Mouse (Mus musculus): ENCODE measurements around the gene Olfr813. TPM values are rescaled to one million over a fixed set of nuclear protein-coding genes. Genes with fewer than 3 reads are reported as not detected.
A peak's percentile ranks its signal among the peaks of the same experiment; 100 is the strongest.
"Not testable (repeated sequence)": the region's sequence is repeated elsewhere in the genome, so short reads cannot be mapped to it uniquely, and the experiment has no call there.

The Olfr813 gene
- total RNA-seq (2015; ENCODE audit: low replicate concordance) (not detected in 2 replicates), total RNA-seq (2017; ENCODE audit: low replicate concordance) (not detected in 2 replicates)

GRCm38 (mm10) chr10:129855067-129855466, at the start of gene Olfr813:
Olfr813 (plus strand) TSS chr10:129855367.
- no peak for ATAC-seq (replicated peaks; ENCODE audit: low FRiP score, poor library complexity, severe bottlenecking)

GRCm38 (mm10) chr10:129845994-129846393, 9.2 kb upstream of the Olfr813 start, which contains the start of gene Olfr812:
Olfr812 (minus strand) TSS chr10:129846094.
- ATAC-seq (replicated peaks; ENCODE audit: low FRiP score, poor library complexity, severe bottlenecking), result no peak

GRCm38 (mm10) chr10:129847343-129847742, 7.8 kb upstream of the Olfr813 start:
- no peak for ATAC-seq (replicated peaks; ENCODE audit: low FRiP score, poor library complexity, severe bottlenecking)

GRCm38 (mm10) chr10:129879751-129880150, 24.6 kb downstream of the Olfr813 start, which contains the start of gene Olfr814:
Olfr814 (minus strand) TSS chr10:129879851.
- ATAC-seq (replicated peaks; ENCODE audit: low FRiP score, poor library complexity, severe bottlenecking), result 0 out of 2 replicates have a peak, but pooled peaks have one; percentile 34

GRCm38 (mm10) chr10:129885496-129885895, 30.3 kb downstream of the Olfr813 start:
- not testable (repeated sequence) for ATAC-seq (replicated peaks; ENCODE audit: low FRiP score, poor library complexity, severe bottlenecking)

GRCm38 (mm10) chr10:129885934-129886333, 30.8 kb downstream of the Olfr813 start:
- ATAC-seq (replicated peaks; ENCODE audit: low FRiP score, poor library complexity, severe bottlenecking), result no peak

- not testable (repeated sequence) for ATAC-seq (replicated peaks; ENCODE audit: low FRiP score, poor library complexity, severe bottlenecking)
These were observed 50.6 kb downstream of the Olfr813 start, which contains the start of gene Olfr815 for GRCm38 (mm10) chr10:129905767-129906166. Olfr815 (minus strand) TSS chr10:129905867.

Other genes with a start within 250 kb of the Olfr813 start
- not detected in 2 replicates for gene Olfr796, start 242.8 kb upstream of the Olfr813 start, total RNA-seq (2015; ENCODE audit: low replicate concordance)
- not detected in 2 replicates for gene Olfr796, start 242.8 kb upstream of the Olfr813 start, total RNA-seq (2017; ENCODE audit: low replicate concordance)
- gene Olfr798, start 227.4 kb upstream of the Olfr813 start, total RNA-seq (2015; ENCODE audit: low replicate concordance), result not detected in 2 replicates
- not detected in 2 replicates for gene Olfr798, start 227.4 kb upstream of the Olfr813 start, total RNA-seq (2017; ENCODE audit: low replicate concordance)
- gene Olfr799, start 217.9 kb upstream of the Olfr813 start, total RNA-seq (2015; ENCODE audit: low replicate concordance), result not detected in 2 replicates
- not detected in 2 replicates for gene Olfr799, start 217.9 kb upstream of the Olfr813 start, total RNA-seq (2017; ENCODE audit: low replicate concordance)
- not detected in 2 replicates for gene Olfr800, start 197.7 kb upstream of the Olfr813 start, total RNA-seq (2015; ENCODE audit: low replicate concordance)
- not detected in 2 replicates for gene Olfr800, start 197.7 kb upstream of the Olfr813 start, total RNA-seq (2017; ENCODE audit: low replicate concordance)
- not detected in 2 replicates for gene Olfr801, start 181.5 kb upstream of the Olfr813 start, total RNA-seq (2015; ENCODE audit: low replicate concordance)
- not detected in 2 replicates for gene Olfr801, start 181.5 kb upstream of the Olfr813 start, total RNA-seq (2017; ENCODE audit: low replicate concordance)
- gene Olfr802, start 167.2 kb upstream of the Olfr813 start, total RNA-seq (2015; ENCODE audit: low replicate concordance), result not detected in 2 replicates
- not detected in 2 replicates for gene Olfr802, start 167.2 kb upstream of the Olfr813 start, total RNA-seq (2017; ENCODE audit: low replicate concordance)
- gene Olfr803, start 161.1 kb upstream of the Olfr813 start, total RNA-seq (2015; ENCODE audit: low replicate concordance), result not detected in 2 replicates
- gene Olfr803, start 161.1 kb upstream of the Olfr813 start, total RNA-seq (2017; ENCODE audit: low replicate concordance), result not detected in 2 replicates
- gene Olfr804, start 152.2 kb upstream of the Olfr813 start, total RNA-seq (2015; ENCODE audit: low replicate concordance), result not detected in 2 replicates
- not detected in 2 replicates for gene Olfr804, start 152.2 kb upstream of the Olfr813 start, total RNA-seq (2017; ENCODE audit: low replicate concordance)
- not detected in 2 replicates for gene Olfr805, start 126.0 kb upstream of the Olfr813 start, total RNA-seq (2015; ENCODE audit: low replicate concordance)
- not detected in 2 replicates for gene Olfr805, start 126.0 kb upstream of the Olfr813 start, total RNA-seq (2017; ENCODE audit: low replicate concordance)
- gene Olfr806, start 113.4 kb upstream of the Olfr813 start, total RNA-seq (2015; ENCODE audit: low replicate concordance), result not detected in 2 replicates
- gene Olfr806, start 113.4 kb upstream of the Olfr813 start, total RNA-seq (2017; ENCODE audit: low replicate concordance), result not detected in 2 replicates
- not detected in 2 replicates for gene Olfr807, start 97.6 kb upstream of the Olfr813 start, total RNA-seq (2015; ENCODE audit: low replicate concordance)
- not detected in 2 replicates for gene Olfr807, start 97.6 kb upstream of the Olfr813 start, total RNA-seq (2017; ENCODE audit: low replicate concordance)
- gene Olfr808, start 89.9 kb upstream of the Olfr813 start, total RNA-seq (2015; ENCODE audit: low replicate concordance), result not detected in 2 replicates
- gene Olfr808, start 89.9 kb upstream of the Olfr813 start, total RNA-seq (2017; ENCODE audit: low replicate concordance), result not detected in 2 replicates
- not detected in 2 replicates for gene Olfr809, start 80.7 kb upstream of the Olfr813 start, total RNA-seq (2015; ENCODE audit: low replicate concordance)
- gene Olfr809, start 80.7 kb upstream of the Olfr813 start, total RNA-seq (2017; ENCODE audit: low replicate concordance), result not detected in 2 replicates
- gene Olfr810, start 60.5 kb upstream of the Olfr813 start, total RNA-seq (2015; ENCODE audit: low replicate concordance), result not detected in 2 replicates
- not detected in 2 replicates for gene Olfr810, start 60.5 kb upstream of the Olfr813 start, total RNA-seq (2017; ENCODE audit: low replicate concordance)
- gene Olfr811, start 51.0 kb upstream of the Olfr813 start, total RNA-seq (2015; ENCODE audit: low replicate concordance), result not detected in 2 replicates
- gene Olfr811, start 51.0 kb upstream of the Olfr813 start, total RNA-seq (2017; ENCODE audit: low replicate concordance), result not detected in 2 replicates
- gene Olfr812, start 9.3 kb upstream of the Olfr813 start, total RNA-seq (2015; ENCODE audit: low replicate concordance), result not detected in 2 replicates
- not detected in 2 replicates for gene Olfr812, start 9.3 kb upstream of the Olfr813 start, total RNA-seq (2017; ENCODE audit: low replicate concordance)
- gene Olfr814, start 24.5 kb downstream of the Olfr813 start, total RNA-seq (2015; ENCODE audit: low replicate concordance), result not detected in 2 replicates
- not detected in 2 replicates for gene Olfr814, start 24.5 kb downstream of the Olfr813 start, total RNA-seq (2017; ENCODE audit: low replicate concordance)
- not detected in 2 replicates for gene Olfr815, start 50.5 kb downstream of the Olfr813 start, total RNA-seq (2015; ENCODE audit: low replicate concordance)
- not detected in 2 replicates for gene Olfr815, start 50.5 kb downstream of the Olfr813 start, total RNA-seq (2017; ENCODE audit: low replicate concordance)
- gene Olfr816, start 60.2 kb downstream of the Olfr813 start, total RNA-seq (2015; ENCODE audit: low replicate concordance), result not detected in 2 replicates
- gene Olfr816, start 60.2 kb downstream of the Olfr813 start, total RNA-seq (2017; ENCODE audit: low replicate concordance), result not detected in 2 replicates
- not detected in 2 replicates for gene Olfr818, start 93.7 kb downstream of the Olfr813 start, total RNA-seq (2015; ENCODE audit: low replicate concordance)
- not detected in 2 replicates for gene Olfr818, start 93.7 kb downstream of the Olfr813 start, total RNA-seq (2017; ENCODE audit: low replicate concordance)
- not detected in 2 replicates for gene Olfr819, start 111.9 kb downstream of the Olfr813 start, total RNA-seq (2015; ENCODE audit: low replicate concordance)
- not detected in 2 replicates for gene Olfr819, start 111.9 kb downstream of the Olfr813 start, total RNA-seq (2017; ENCODE audit: low replicate concordance)
- not detected in 2 replicates for gene Olfr247, start 120.8 kb downstream of the Olfr813 start, total RNA-seq (2015; ENCODE audit: low replicate concordance)
- gene Olfr247, start 120.8 kb downstream of the Olfr813 start, total RNA-seq (2017; ENCODE audit: low replicate concordance), result not detected in 2 replicates
- gene Gm10310, start 129.7 kb downstream of the Olfr813 start, total RNA-seq (2015; ENCODE audit: low replicate concordance), result not detected in 2 replicates
- gene Gm10310, start 129.7 kb downstream of the Olfr813 start, total RNA-seq (2017; ENCODE audit: low replicate concordance), result not detected in 2 replicates
- gene Olfr820, start 157.3 kb downstream of the Olfr813 start, total RNA-seq (2015; ENCODE audit: low replicate concordance), result not detected in 2 replicates
- gene Olfr820, start 157.3 kb downstream of the Olfr813 start, total RNA-seq (2017; ENCODE audit: low replicate concordance), result not detected in 2 replicates
- gene Olfr821, start 175.0 kb downstream of the Olfr813 start, total RNA-seq (2015; ENCODE audit: low replicate concordance), result not detected in 2 replicates
- gene Olfr821, start 175.0 kb downstream of the Olfr813 start, total RNA-seq (2017; ENCODE audit: low replicate concordance), result not detected in 2 replicates
- not detected in 2 replicates for gene Olfr822, start 215.8 kb downstream of the Olfr813 start, total RNA-seq (2015; ENCODE audit: low replicate concordance)
- gene Olfr822, start 215.8 kb downstream of the Olfr813 start, total RNA-seq (2017; ENCODE audit: low replicate concordance), result not detected in 2 replicates